Mouse (Mus musculus) left cerebral cortex, adult 2 months (tissue): ENCODE measurements around the gene Trim62. TPM values are rescaled to one million over a fixed set of nuclear protein-coding genes. Genes with fewer than 3 reads are reported as not detected.

ENCODE experiments used
- DNase-seq, 2 experiments: peaks; one replicate each; pipeline ENCODE4 v3.0.0; 2021 to 2022; ENCODE audit warnings: low spot score in 2 of 2, mixed read lengths in 1 of 2; ENCODE audit errors: extremely low spot score in 1 of 2
- H3K27ac ChIP-seq: fragments of 200-600 bp; 2 replicates; pipeline ENCODE4 v1.8.1; 2022
- H3K4me3 ChIP-seq: fragments of 200-600 bp; 2 replicates; pipeline ENCODE4 v1.8.1; 2022
- CTCF ChIP-seq: fragments of 200-600 bp; IDR thresholded peaks from 2 replicates; pipeline ENCODE4 v1.8.1; 2022; ENCODE audit warnings: antibody characterized with exemption, mild to moderate bottlenecking, moderate library complexity
- intact Hi-C: fragments of 180-260 bp; cut with DNase I; formaldehyde crosslinking; loops from one replicate; pipeline ENCODE4 v1.15.1; 2025
- total RNA-seq, 2 experiments: library from RNA; stranded (reverse); gene quantifications; 2 replicates each; pipeline ENCODE4 v1.2.3; 2021

Trim62 gene
- total RNA-seq, 2 experiments from 2014 or later = 15.3 to 18.8 TPM

DNA sequence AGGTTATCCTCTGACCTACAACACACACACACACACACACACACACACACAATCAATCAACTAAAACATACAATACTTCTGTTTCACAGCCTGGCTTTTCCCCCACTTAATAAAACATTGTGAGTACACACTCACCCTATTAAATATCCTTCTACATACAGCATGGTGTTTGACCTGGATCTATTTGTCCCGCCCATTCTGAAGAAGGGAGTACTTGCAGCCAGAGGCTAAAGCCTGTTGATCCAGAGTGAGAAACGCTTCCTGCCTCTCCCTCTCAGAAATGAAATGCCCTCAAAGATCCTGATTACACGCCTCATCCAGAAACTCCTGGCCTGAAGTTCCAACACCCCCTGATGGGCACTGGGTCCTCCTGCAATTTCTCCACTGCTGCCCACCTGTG lies 33.7 kb downstream of the Trim62 start:
- intact Hi-C loops = no loop called here

DNA sequence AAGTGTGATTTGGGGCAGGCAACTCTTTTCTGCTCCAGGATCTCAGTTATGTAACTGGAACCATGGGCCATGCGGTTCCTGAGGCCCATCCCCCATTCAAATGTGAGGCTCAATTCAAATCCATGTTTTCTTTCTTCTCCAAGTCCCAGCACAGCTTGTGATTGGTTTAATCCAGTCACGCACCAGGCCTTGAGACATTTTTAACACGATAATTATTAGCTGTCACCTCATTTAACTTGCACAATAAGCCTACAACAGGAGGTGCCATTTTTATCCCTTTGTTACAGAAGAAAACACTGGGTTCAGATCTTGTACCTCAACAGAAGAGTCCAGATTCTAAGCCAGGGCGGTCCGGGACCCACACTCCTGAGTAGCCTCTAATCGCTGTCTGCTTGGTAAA lies 34.4 kb downstream of the Trim62 start:
- no peak for DNase-seq
- no peak for TF ChIP-seq CTCF
- intact Hi-C loops = no loop called here
- no peak overlapping the region for H3K4me3 ChIP-seq
- H3K27ac ChIP-seq = no peak overlapping the region

More for the DNA sequence above, 33.7 kb downstream of the Trim62 start:
- Histone ChIP-seq H3K27ac (no peak overlapping the region), H3K4me3 (no peak overlapping the region)
- DNase-seq = no peak
- TF ChIP-seq CTCF = no peak

DNA sequence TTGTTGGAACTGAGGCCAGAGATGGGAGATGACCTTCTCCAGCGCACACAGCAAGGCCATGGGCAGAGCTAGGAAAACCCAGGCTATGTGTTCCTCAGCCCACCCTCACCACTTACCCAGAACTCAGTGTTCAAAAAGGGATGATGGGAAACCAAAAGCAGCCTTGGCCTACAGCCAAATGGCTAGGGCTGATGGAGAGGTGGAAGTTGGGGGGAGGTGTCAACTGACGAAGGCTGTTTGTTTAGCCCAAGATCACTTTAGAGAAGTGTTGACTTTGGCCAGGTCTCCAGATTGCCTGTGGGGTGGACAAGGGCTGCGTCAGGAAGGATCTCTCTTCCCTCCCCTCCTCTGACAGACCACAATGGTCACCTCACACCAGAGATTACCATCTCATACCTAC lies 34.8 kb downstream of the Trim62 start:
- H3K4me3 ChIP-seq = no peak overlapping the region
- H3K27ac ChIP-seq = no peak overlapping the region
- TF ChIP-seq CTCF = no peak
- intact Hi-C loops = no loop called here
- DNase-seq = no peak

GRCm38 (mm10) chr4:128919106-128919505 lies 35.7 kb downstream of the Trim62 start:
- DNase-seq = no peak
- Histone ChIP-seq H3K27ac (no peak overlapping the region), H3K4me3 (no peak overlapping the region)
- no peak for TF ChIP-seq CTCF
- intact Hi-C loops = no loop called here

DNA sequence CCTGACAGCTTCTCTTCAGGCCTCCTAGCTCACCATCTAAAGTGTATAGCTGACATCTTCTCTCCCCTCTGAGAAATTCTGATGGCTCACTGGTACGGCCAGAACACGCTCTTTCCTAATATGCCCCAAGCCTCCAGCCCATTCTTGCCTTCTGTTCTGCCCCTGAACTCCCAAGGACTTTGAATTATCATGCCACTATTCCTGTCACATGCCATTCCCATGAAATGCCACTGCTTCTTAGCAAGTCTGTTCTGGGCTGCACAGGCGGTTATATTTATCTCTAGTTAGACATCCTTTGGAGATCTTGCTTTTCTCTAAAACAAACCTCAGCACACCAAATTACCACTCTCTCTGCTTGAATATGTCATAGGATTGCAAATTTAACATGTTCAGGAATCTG lies 40.2 kb downstream of the Trim62 start:
- TF ChIP-seq CTCF = no peak
- DNase-seq = no peak
- H3K27ac ChIP-seq = peak overlapping the region; percentile 67
- intact Hi-C loops = loop anchor here (2.0 kb wide), 1 partner anchor 39 kb away; no protein-coding TSS in a partner anchor
- H3K4me3 ChIP-seq = no peak overlapping the region

GRCm38 (mm10) chr4:128924841-128925606 lies 41.6 kb downstream of the Trim62 start:
- intact Hi-C loops = loop anchor here (2.0 kb wide), 1 partner anchor 40 kb away; no protein-coding TSS in a partner anchor
- peak overlapping the region; percentile 70 for H3K27ac ChIP-seq
- TF ChIP-seq CTCF = peak; percentile 90
- peak; percentile 84 to 86 for DNase-seq
- H3K4me3 ChIP-seq = peak overlapping the region; percentile 47

- intact Hi-C loops = no loop called here
- H3K4me3 ChIP-seq = no peak overlapping the region
Measured at GRCm38 (mm10) chr4:128932783-128933182, 49.4 kb downstream of the Trim62 start.

GRCm38 (mm10) chr4:128935595-128935994 lies 52.2 kb downstream of the Trim62 start:
- no peak for TF ChIP-seq CTCF
- intact Hi-C loops = no loop called here
- no peak for DNase-seq
- H3K27ac ChIP-seq = no peak overlapping the region
- H3K4me3 ChIP-seq = no peak overlapping the region

More at GRCm38 (mm10) chr4:128932783-128933182, 49.4 kb downstream of the Trim62 start:
- no peak overlapping the region for H3K27ac ChIP-seq
- TF ChIP-seq CTCF = no peak
- DNase-seq = no peak

DNA sequence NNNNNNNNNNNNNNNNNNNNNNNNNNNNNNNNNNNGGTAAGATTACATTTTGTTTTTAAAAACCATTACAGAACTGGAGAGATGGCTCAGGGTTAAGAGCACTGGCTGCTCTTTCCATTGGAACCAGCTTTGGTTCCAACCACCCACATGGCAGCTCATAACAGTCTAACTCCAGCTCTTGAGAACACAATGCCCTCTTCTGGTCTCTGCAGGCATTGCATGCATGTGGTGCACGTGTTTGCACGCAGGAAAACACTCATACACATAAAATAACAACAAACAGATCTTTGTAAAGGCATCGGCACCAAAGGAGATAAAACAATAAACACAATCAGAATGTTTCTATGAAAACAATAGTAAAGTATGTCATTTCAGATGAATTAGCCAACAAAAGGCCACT lies 59.0 kb downstream of the Trim62 start:
- no peak for DNase-seq
- Histone ChIP-seq H3K4me3 (no peak overlapping the region), H3K27ac (no peak overlapping the region)
- intact Hi-C loops = no loop called here
- TF ChIP-seq CTCF = peak; percentile 20

DNA sequence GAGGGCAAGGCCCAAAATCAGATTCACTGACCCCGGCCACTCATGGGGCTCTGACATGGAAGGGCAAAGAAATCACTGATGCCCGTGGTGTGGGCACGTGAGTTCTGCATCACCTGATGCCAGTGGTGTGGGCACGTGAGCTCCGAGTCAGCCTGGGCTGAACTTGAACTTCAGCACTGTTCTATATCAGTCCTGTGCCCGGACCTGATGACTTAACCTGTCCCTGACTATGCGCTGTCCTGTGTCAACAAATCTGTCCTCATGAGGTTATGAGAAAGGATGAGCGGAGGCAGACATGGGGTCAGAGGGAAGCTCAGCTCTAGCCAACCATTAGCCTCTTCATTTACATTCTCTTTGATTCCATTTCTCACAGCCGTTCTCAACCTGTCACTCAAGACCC lies 63.4 kb downstream of the Trim62 start:
- no peak for TF ChIP-seq CTCF
- Histone ChIP-seq H3K4me3 (no peak overlapping the region), H3K27ac (no peak overlapping the region)
- intact Hi-C loops = no loop called here
- no peak for DNase-seq

DNA sequence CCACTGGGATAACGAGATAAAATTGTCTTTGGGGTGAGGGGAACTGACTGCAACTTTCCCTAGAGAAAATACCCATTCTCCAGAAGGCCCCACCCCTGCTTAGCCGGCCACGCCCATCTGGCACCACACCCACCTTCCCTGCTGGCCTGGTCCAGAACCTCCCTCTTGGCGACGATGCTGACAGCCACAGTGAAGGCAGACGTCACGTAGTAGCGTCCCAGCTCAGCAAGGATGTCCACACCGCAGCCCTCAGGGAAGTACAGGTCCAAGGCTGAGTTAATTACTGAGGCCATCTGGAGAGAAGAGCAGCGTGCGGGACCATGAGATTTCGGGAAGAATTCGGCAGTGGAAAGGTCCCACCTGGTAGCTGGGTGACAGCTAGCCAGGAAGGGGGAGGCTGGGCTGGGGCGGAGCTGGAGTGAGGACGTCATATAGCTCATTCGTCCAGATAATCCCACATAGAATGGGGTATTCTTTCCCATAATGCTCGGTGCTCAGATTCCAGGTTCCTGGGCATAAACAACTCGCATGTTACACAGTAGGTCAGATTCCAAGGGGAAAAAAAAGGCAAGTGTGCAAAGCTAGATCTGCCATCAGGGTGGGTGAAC lies 64.0 kb downstream of the Trim62 start:
- intact Hi-C loops = no loop called here
- no peak for DNase-seq
- H3K27ac ChIP-seq = no peak overlapping the region
- no peak for TF ChIP-seq CTCF
- no peak overlapping the region for H3K4me3 ChIP-seq

DNA sequence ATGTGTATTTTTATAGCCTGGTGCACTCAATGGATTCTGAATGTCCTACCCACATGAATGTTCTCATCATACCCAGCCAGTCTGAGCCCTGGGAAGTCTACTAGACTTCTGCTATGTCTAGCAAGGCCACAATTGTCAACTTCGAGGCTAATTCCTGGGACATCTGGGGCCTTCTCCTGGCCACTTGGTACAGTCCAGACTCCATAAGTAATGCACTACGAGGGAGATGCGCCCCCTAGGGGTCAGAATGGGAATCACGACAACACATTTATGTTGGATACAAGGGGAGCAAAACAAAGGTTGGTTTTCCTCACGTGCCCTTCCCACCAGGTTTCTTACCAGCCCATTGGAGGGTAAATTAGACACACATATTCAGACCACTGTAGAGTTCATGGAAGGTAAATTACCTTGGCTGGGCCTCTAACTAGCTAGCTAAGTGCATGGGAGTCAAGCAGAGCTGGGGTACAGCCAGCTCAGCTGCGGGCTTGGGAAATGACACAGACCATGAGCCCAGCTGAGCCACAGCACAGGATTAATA lies 64.8 kb downstream of the Trim62 start:
- TF ChIP-seq CTCF = peak; percentile 67
- intact Hi-C loops = no loop called here
- DNase-seq = no peak

More for the DNA sequence above, 64.8 kb downstream of the Trim62 start:
- Histone ChIP-seq H3K4me3 (no peak overlapping the region), H3K27ac (no peak overlapping the region)
